Mouse (Mus musculus) limb, embryonic 12.5 days (tissue): ENCODE results near the gene Olfr152. TPM values are rescaled to one million over a fixed set of nuclear protein-coding genes. Genes with fewer than 3 reads are reported as not detected.

Source experiments
- ATAC-seq: fragments of 200-750 bp; cut with Nextera tagmentation; 2 replicates; pipeline ENCODE4 v1.8.0; 2017; ENCODE audit warnings: low read depth, moderate TSS enrichment; ENCODE audit not compliant: insufficient number of reproducible peaks, insufficient read depth, low FRiP score, low TSS enrichment
- H3K27ac ChIP-seq: fragments of 300-500 bp; sonication (generic); 2 replicates; pipeline ENCODE4 v1.5.1; 2016; ENCODE audit warnings: mild to moderate bottlenecking, moderate library complexity
- H3K27me3 ChIP-seq: fragments of 300-500 bp; sonication (generic); 2 replicates; pipeline ENCODE4 v1.6.1; 2016; ENCODE audit warnings: mild to moderate bottlenecking, moderate library complexity
- H3K36me3 ChIP-seq: fragments of 300-500 bp; sonication (generic); 2 replicates; pipeline ENCODE4 v1.6.1; 2016; ENCODE audit warnings: mild to moderate bottlenecking, moderate library complexity
- H3K4me1 ChIP-seq: fragments of 300-500 bp; sonication (generic); replicated peaks from 2 replicates; pipeline ENCODE4 v1.6.1; 2016
- H3K4me2 ChIP-seq: fragments of 300-500 bp; sonication (generic); 2 replicates; pipeline ENCODE4 v1.6.1; 2016; ENCODE audit warnings: mild to moderate bottlenecking, moderate library complexity
- H3K4me3 ChIP-seq: fragments of 300-500 bp; sonication (generic); replicated peaks from 2 replicates; pipeline ENCODE4 v1.5.1; 2016; ENCODE audit warnings: mild to moderate bottlenecking
- H3K9ac ChIP-seq: fragments of 300-500 bp; sonication (generic); replicated peaks from 2 replicates; pipeline ENCODE4 v1.6.1; 2016; ENCODE audit warnings: mild to moderate bottlenecking, moderate library complexity
- H3K9me3 ChIP-seq: fragments of 300-500 bp; sonication (generic); 2 replicates; pipeline ENCODE4 v1.6.1; 2016; ENCODE audit warnings: mild to moderate bottlenecking, moderate library complexity
- WGBS: fragments of 180-500 bp; shearing (Covaris S2); methylation state at CpG from one replicate; pipeline ENCODE4 v1.1.7; 2016; 5-methylcytosine and 5-hydroxymethylcytosine counted together
- polyA plus RNA-seq: library from polyadenylated mRNA; unstranded; fragments of >200 nt; fragmentation: Nextera tagmentation; extraction: Ambion mirVana; gene quantifications from 2 replicates; pipeline ENCODE4 v1.2.1, GENCODE M21; 2016

Olfr152 gene
- polyA plus RNA-seq: not detected in 2 replicates

GRCm38 (mm10) chr2:87779183-87779582 is at the start of gene Olfr152:
TSS of gene Olfr152 (plus strand) at chr2:87779483.
- no peak within 1 kb of the TSS for H3K4me3 ChIP-seq
- no peak for ATAC-seq
- H3K27me3 ChIP-seq: no peaks in the 10 kb centered on the region
- H3K4me2 ChIP-seq: no peak within 1 kb of the TSS
- H3K9ac ChIP-seq: no peak within 1 kb of the TSS
- no peaks in the 10 kb centered on the region for H3K9me3 ChIP-seq
- H3K27ac ChIP-seq: no peak within 1 kb of the TSS
- H3K4me1 ChIP-seq: no peaks in the 10 kb centered on the region
- H3K36me3 ChIP-seq: no peaks in the 10 kb centered on the region
- WGBS: 81% methylated on average over 4 of the region's 4 CpGs

GRCm38 (mm10) chr2:87739878-87740277 is 39.4 kb upstream of the Olfr152 start, which contains the start of gene Olfr1138:
TSS of gene Olfr1138 (minus strand) at chr2:87739978.
- Histone ChIP-seq H3K27me3 (no peaks in the 10 kb centered on the region), H3K9ac (no peak within 1 kb of the TSS), H3K9me3 (no peaks in the 10 kb centered on the region), H3K4me2 (no peak within 1 kb of the TSS), H3K36me3 (no peaks in the 10 kb centered on the region), H3K4me3 (no peak within 1 kb of the TSS), H3K4me1 (no peaks in the 10 kb centered on the region), H3K27ac (no peak within 1 kb of the TSS)
- 77% methylated on average over 1 of the region's 1 CpGs for whole genome bisulfite sequencing
- ATAC-seq: no peak

- H3K4me2 ChIP-seq: no peak within 1 kb of the TSS
- no peak for ATAC-seq
- WGBS: 77% methylated on average over 3 of the region's 3 CpGs
- no peak within 1 kb of the TSS for H3K9ac ChIP-seq
- no peak within 1 kb of the TSS for H3K4me3 ChIP-seq
- no peaks in the 10 kb centered on the region for H3K9me3 ChIP-seq
- no peaks in the 10 kb centered on the region for H3K27me3 ChIP-seq
- H3K4me1 ChIP-seq: no peaks in the 10 kb centered on the region
- no peaks in the 10 kb centered on the region for H3K36me3 ChIP-seq
- H3K27ac ChIP-seq: no peak within 1 kb of the TSS
Measured at GRCm38 (mm10) chr2:87743452-87743851, 35.8 kb upstream of the Olfr152 start, which contains the start of gene Olfr1140. TSS of gene Olfr1140 (plus strand) at chr2:87743752.

GRCm38 (mm10) chr2:87753891-87754290 is 25.4 kb upstream of the Olfr152 start, which contains the start of gene Olfr1141:
TSS of gene Olfr1141 (minus strand) at chr2:87753991.
- no peaks in the 10 kb centered on the region for H3K9me3 ChIP-seq
- H3K27ac ChIP-seq: no peak within 1 kb of the TSS
- no peaks in the 10 kb centered on the region for H3K36me3 ChIP-seq
- H3K4me1 ChIP-seq: no peaks in the 10 kb centered on the region
- ATAC-seq: no peak
- no peak within 1 kb of the TSS for H3K4me3 ChIP-seq
- H3K27me3 ChIP-seq: no peaks in the 10 kb centered on the region
- no peak within 1 kb of the TSS for H3K4me2 ChIP-seq
- H3K9ac ChIP-seq: no peak within 1 kb of the TSS
- 76% methylated on average over 1 of the region's 1 CpGs for WGBS

GRCm38 (mm10) chr2:87776143-87776542 is 3.1 kb upstream of the Olfr152 start:
- 54% methylated on average over 1 of the region's 1 CpGs for WGBS
- Histone ChIP-seq H3K27me3 (no peaks in the 10 kb centered on the region), H3K4me2 (no peak overlapping the region), H3K9me3 (no peaks in the 10 kb centered on the region), H3K4me3 (no peak overlapping the region), H3K36me3 (no peaks in the 10 kb centered on the region), H3K9ac (no peak overlapping the region), H3K27ac (no peak overlapping the region), H3K4me1 (no peaks in the 10 kb centered on the region)
- no peak for ATAC-seq

- ATAC-seq: no peak
- H3K4me1 ChIP-seq: no peaks in the 10 kb centered on the region
Measured at GRCm38 (mm10) chr2:87800292-87800691, 21.0 kb downstream of the Olfr152 start, which contains the start of gene Olfr1143. TSS of gene Olfr1143 (plus strand) at chr2:87800592.

GRCm38 (mm10) chr2:87809522-87809921 is 30.2 kb downstream of the Olfr152 start, which contains the start of gene Olfr1145:
TSS of gene Olfr1145 (plus strand) at chr2:87809822.
- Histone ChIP-seq H3K4me1 (no peaks in the 10 kb centered on the region), H3K9ac (no peak within 1 kb of the TSS), H3K36me3 (no peaks in the 10 kb centered on the region), H3K9me3 (no peaks in the 10 kb centered on the region), H3K27ac (no peak within 1 kb of the TSS), H3K4me2 (no peak within 1 kb of the TSS), H3K27me3 (no peaks in the 10 kb centered on the region), H3K4me3 (no peak within 1 kb of the TSS)
- ATAC-seq: no peak
- 79% methylated on average over 1 of the region's 1 CpGs for WGBS

More at GRCm38 (mm10) chr2:87800292-87800691, 21.0 kb downstream of the Olfr152 start, which contains the start of gene Olfr1143:
- Histone ChIP-seq H3K4me2 (no peak within 1 kb of the TSS), H3K27ac (no peak within 1 kb of the TSS), H3K9me3 (no peaks in the 10 kb centered on the region), H3K9ac (no peak within 1 kb of the TSS), H3K27me3 (no peaks in the 10 kb centered on the region), H3K36me3 (no peaks in the 10 kb centered on the region), H3K4me3 (no peak within 1 kb of the TSS)

- Histone ChIP-seq H3K9me3 (no peaks in the 10 kb centered on the region), H3K9ac (no peak within 1 kb of the TSS), H3K4me1 (no peaks in the 10 kb centered on the region), H3K27me3 (no peaks in the 10 kb centered on the region), H3K27ac (no peak within 1 kb of the TSS), H3K4me2 (no peak within 1 kb of the TSS), H3K4me3 (no peak within 1 kb of the TSS), H3K36me3 (no peaks in the 10 kb centered on the region)
- WGBS: 97% methylated on average over 1 of the region's 1 CpGs
- ATAC-seq: no peak
Measured at GRCm38 (mm10) chr2:87830233-87830632, 51.0 kb downstream of the Olfr152 start, which contains the start of gene Olfr1148. TSS of gene Olfr1148 (plus strand) at chr2:87830533.

Other genes with a start within 250 kb of the Olfr152 start
- not detected in 2 replicates for gene Olfr153, start 247.7 kb upstream of the Olfr152 start, polyA plus RNA-seq
- not detected in 2 replicates for gene Olfr1128, start 233.9 kb upstream of the Olfr152 start, polyA plus RNA-seq
- gene Olfr1129, start 205.6 kb upstream of the Olfr152 start, polyA plus RNA-seq: not detected in 2 replicates
- gene Olfr1130, start 173.3 kb upstream of the Olfr152 start, polyA plus RNA-seq: not detected in 2 replicates
- not detected in 2 replicates for gene Olfr1131, start 152.4 kb upstream of the Olfr152 start, polyA plus RNA-seq
- not detected in 2 replicates for gene Olfr1132, start 141.9 kb upstream of the Olfr152 start, polyA plus RNA-seq
- not detected in 2 replicates for gene Olfr1133, start 132.1 kb upstream of the Olfr152 start, polyA plus RNA-seq
- not detected in 2 replicates for gene Olfr1134, start 121.0 kb upstream of the Olfr152 start, polyA plus RNA-seq
- not detected in 2 replicates for gene Olfr1135, start 105.8 kb upstream of the Olfr152 start, polyA plus RNA-seq
- not detected in 2 replicates for gene Olfr1136, start 85.5 kb upstream of the Olfr152 start, polyA plus RNA-seq
- not detected in 2 replicates for gene Olfr1137, start 66.3 kb upstream of the Olfr152 start, polyA plus RNA-seq
- gene Olfr1138, start 39.5 kb upstream of the Olfr152 start, polyA plus RNA-seq: not detected in 2 replicates
- gene Olfr1140, start 35.7 kb upstream of the Olfr152 start, polyA plus RNA-seq: not detected in 2 replicates
- not detected in 2 replicates for gene Olfr1141, start 25.5 kb upstream of the Olfr152 start, polyA plus RNA-seq
- gene Olfr1143, start 21.1 kb downstream of the Olfr152 start, polyA plus RNA-seq: not detected in 2 replicates
- not detected in 2 replicates for gene Olfr1145, start 30.3 kb downstream of the Olfr152 start, polyA plus RNA-seq
- gene Olfr1148, start 51.0 kb downstream of the Olfr152 start, polyA plus RNA-seq: not detected in 2 replicates
- gene Olfr1150-ps1, start 64.5 kb downstream of the Olfr152 start, polyA plus RNA-seq: not detected in 2 replicates
- gene Olfr1151, start 76.4 kb downstream of the Olfr152 start, polyA plus RNA-seq: not detected in 2 replicates
- gene Olfr1152, start 87.0 kb downstream of the Olfr152 start, polyA plus RNA-seq: not detected in 2 replicates
- not detected in 2 replicates for gene Olfr1153, start 115.5 kb downstream of the Olfr152 start, polyA plus RNA-seq
- gene Olfr1154, start 125.7 kb downstream of the Olfr152 start, polyA plus RNA-seq: not detected in 2 replicates
- not detected in 2 replicates for gene Olfr1155, start 165.7 kb downstream of the Olfr152 start, polyA plus RNA-seq
- gene Olfr1156, start 173.6 kb downstream of the Olfr152 start, polyA plus RNA-seq: not detected in 2 replicates
- not detected in 2 replicates for gene Olfr1157, start 188.8 kb downstream of the Olfr152 start, polyA plus RNA-seq
- gene Olfr74, start 195.2 kb downstream of the Olfr152 start, polyA plus RNA-seq: not detected in 2 replicates
- gene Olfr1158, start 210.6 kb downstream of the Olfr152 start, polyA plus RNA-seq: not detected in 2 replicates
- not detected in 2 replicates for gene Olfr1160, start 228.8 kb downstream of the Olfr152 start, polyA plus RNA-seq
- gene Olfr1161, start 243.3 kb downstream of the Olfr152 start, polyA plus RNA-seq: not detected in 2 replicates